Mouse (Mus musculus): Measurements from ENCODE around the gene Hspa8. TPM values are rescaled to one million over a fixed set of nuclear protein-coding genes. Genes with fewer than 3 reads are reported as not detected.

The Hspa8 gene
- total and polyA plus RNA-seq, 3 experiments = 418 to 5,439 (median 3,011) TPM

- Histone ChIP-seq H3K9ac (ENCODE audit: control insufficient read depth, low read depth, low read length, poor library complexity, severe bottlenecking) (no peak overlapping the region), H3K9me3 (replicated peaks; ENCODE audit: insufficient read depth, low read length) (no peaks in the 10 kb centered on the region), H3K27ac (ENCODE audit: control insufficient read depth, low read depth, low read length) (no peak overlapping the region), H3K4me3 (ENCODE audit: control insufficient read depth in 1 of 2, insufficient read depth in 1 of 2, low read depth in 2 of 2, low read length in 2 of 2) (no peak overlapping the region), H3K79me2 (ENCODE audit: control insufficient read depth, insufficient read depth, low read length, poor library complexity) (no peaks in the 10 kb centered on the region), H3K27me3 (ENCODE audit: control insufficient read depth in 1 of 2, insufficient read depth in 2 of 2, low read length in 2 of 2) (peaks cover 3% of the 10 kb centered on the region in 2 experiments), H3K4me1 (ENCODE audit: control insufficient read depth in 1 of 2, insufficient read depth in 2 of 2, low read length in 2 of 2) (peaks cover 0 to 6% of the 10 kb centered on the region in 2 experiments; a peak in 2 of 4 replicates), H3K36me3 (ENCODE audit: control insufficient read depth in 1 of 2, insufficient read depth in 2 of 2, low read length in 2 of 2) (peaks cover 0 to 2% of the 10 kb centered on the region in 2 experiments; a peak in 1 of 4 replicates)
- no peak for TF ChIP-seq BHLHE40 (IDR thresholded peaks at IDR 0.05; ENCODE audit: borderline replicate concordance, low read depth, low read length)
- TF ChIP-seq ETS1 (IDR thresholded peaks at IDR 0.05; ENCODE audit: low read depth, low read length) = no peak
- TF ChIP-seq USF1 (IDR thresholded peaks at IDR 0.05; ENCODE audit: low read depth, low read length) = no peak
- TF ChIP-seq MAZ (IDR thresholded peaks at IDR 0.05; ENCODE audit: low read depth, low read length) = no peak
- DNase-seq (ENCODE audit: low read depth, low spot score) = peak; percentile 27
Observed at GRCm38 (mm10) chr9:40783641-40784373, 17.0 kb upstream of the Hspa8 start.

- TF ChIP-seq KAT2A (conservative IDR thresholded peaks at IDR 0.05; ENCODE audit: low read depth, low read length) (no peak), MYB (IDR thresholded peaks at IDR 0.05; ENCODE audit: low read depth, low read length) (no peak), MAZ (IDR thresholded peaks at IDR 0.05; ENCODE audit: low read depth, low read length) (no peak), RCOR1 (IDR thresholded peaks at IDR 0.05; ENCODE audit: low read depth, low read length) (no peak), GABPA (IDR thresholded peaks at IDR 0.05; ENCODE audit: low read depth, low read length) (no peak), USF2 (IDR thresholded peaks at IDR 0.05; ENCODE audit: borderline replicate concordance in 1 of 2, insufficient read depth in 1 of 2, low read depth in 1 of 2, low read length in 2 of 2) (no peak), TAL1 (IDR thresholded peaks at IDR 0.05; ENCODE audit: low read length) (no peak), USF1 (IDR thresholded peaks at IDR 0.05; ENCODE audit: low read depth, low read length) (no peak), ELF1 (IDR thresholded peaks at IDR 0.05; ENCODE audit: low read depth, low read length) (no peak), ZC3H11A (IDR thresholded peaks at IDR 0.05; ENCODE audit: low read depth, low read length) (no peak), MAFK (IDR thresholded peaks at IDR 0.05; ENCODE audit: borderline replicate concordance, low read depth, low read length) (no peak), SIN3A (IDR thresholded peaks at IDR 0.05; ENCODE audit: low read length) (no peak), TBP (IDR thresholded peaks at IDR 0.05; ENCODE audit: low read depth, low read length) (no peak), JUND (IDR thresholded peaks at IDR 0.05; ENCODE audit: low read depth, low read length) (no peak), ZNF384 (IDR thresholded peaks at IDR 0.05; ENCODE audit: low read depth, low read length) (no peak), POLR2A (IDR thresholded peaks at IDR 0.05; ENCODE audit: control insufficient read depth in 1 of 2, insufficient read depth in 1 of 2, low read depth in 1 of 2, low read length in 2 of 2, poor library complexity in 1 of 2) (no peak)
- peaks cover 0 to 6% of the 10 kb centered on the region in 2 experiments; a peak in 2 of 4 replicates for H3K4me1 ChIP-seq (ENCODE audit: control insufficient read depth in 1 of 2, insufficient read depth in 2 of 2, low read length in 2 of 2)
- no peak overlapping the region for H3K9ac ChIP-seq (ENCODE audit: control insufficient read depth, low read depth, low read length, poor library complexity, severe bottlenecking)
- H3K79me2 ChIP-seq (ENCODE audit: control insufficient read depth, insufficient read depth, low read length, poor library complexity) = no peaks in the 10 kb centered on the region
- H3K27ac ChIP-seq (ENCODE audit: control insufficient read depth, low read depth, low read length) = no peak overlapping the region
- no peak overlapping the region for H3K4me3 ChIP-seq (ENCODE audit: control insufficient read depth in 1 of 2, insufficient read depth in 1 of 2, low read depth in 2 of 2, low read length in 2 of 2)
- DNase-seq (ENCODE audit: low read depth, low spot score) = no peak
- H3K27me3 ChIP-seq (ENCODE audit: control insufficient read depth in 1 of 2, insufficient read depth in 2 of 2, low read length in 2 of 2) = peaks cover 3% of the 10 kb centered on the region in 2 experiments
- peaks cover 0 to 2% of the 10 kb centered on the region in 2 experiments; a peak in 1 of 4 replicates for H3K36me3 ChIP-seq (ENCODE audit: control insufficient read depth in 1 of 2, insufficient read depth in 2 of 2, low read length in 2 of 2)
- H3K9me3 ChIP-seq (replicated peaks; ENCODE audit: insufficient read depth, low read length) = no peaks in the 10 kb centered on the region
Observed at GRCm38 (mm10) chr9:40784374-40784967, 16.3 kb upstream of the Hspa8 start.
